20 mouse cellular contexts compared by ENCODE assay signal in the genomic region with DNA sequence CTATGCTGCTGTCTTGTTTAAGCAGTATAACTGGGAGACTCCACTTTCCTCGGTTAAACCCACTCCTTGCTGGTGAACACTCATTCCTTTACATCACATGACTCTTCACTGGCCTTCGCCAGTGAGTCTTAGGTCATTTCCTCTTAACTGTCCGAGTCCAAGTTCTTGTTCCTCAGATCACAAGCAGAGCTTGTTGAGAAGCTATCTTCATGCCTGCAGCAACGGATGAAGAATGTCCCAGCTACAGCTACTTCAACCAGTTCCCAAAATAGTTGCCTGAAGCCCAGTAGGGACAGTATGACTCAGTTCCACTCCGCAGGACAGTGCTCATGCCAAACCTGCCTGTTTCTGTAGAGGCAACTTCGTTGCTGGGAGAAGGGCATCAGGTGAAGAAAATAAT. TPM values are rescaled to one million over a fixed set of nuclear protein-coding genes. Genes with fewer than 3 reads are reported as not detected.
A peak's percentile ranks its signal among the peaks of the same experiment; 100 is the strongest.
DNase-seq lines count a peak whose midpoint lies in the region; ATAC-seq and TF ChIP-seq lines count a peak whose summit lies in the region.
"Had no signal": no experiment of that assay in that cellular context is flagged by ENCODE, and none has a peak within 500 bp of the region (broad histone marks: within the 10 kb centered on the region; RNA-seq: fewer than 3 reads in every experiment).

No protein-coding gene starts in this region.

- H3K9ac ChIP-seq in heart, embryonic 11.5 days (ENCODE audit: low read depth, low read length) = no peak overlapping the region
- H3K9ac ChIP-seq: lung, embryonic 15.5 days had no signal

- H3K4me2 ChIP-seq in heart, embryonic 11.5 days = no peak overlapping the region
- H3K4me2 ChIP-seq: lung, embryonic 15.5 days had no signal

- H3K27ac ChIP-seq in heart, embryonic 10.5 days = no peak overlapping the region
- peak overlapping the region; percentile 91 for H3K27ac ChIP-seq in bone marrow macrophage, adult 2 months (ENCODE audit: insufficient read depth, low read depth, low read length)
- peak overlapping the region; percentile 35; the same call in 1 of the 2 replicates for H3K27ac ChIP-seq in heart, embryonic 11.5 days (ENCODE audit: low read depth, low read length)
- H3K27ac ChIP-seq: hindbrain, embryonic 10.5 days; lung, embryonic 15.5 days had no signal

- H3K36me3 ChIP-seq in heart, embryonic 10.5 days = no peaks in the 10 kb centered on the region
- H3K36me3 ChIP-seq in heart, embryonic 11.5 days (ENCODE audit: control insufficient read depth, insufficient read depth, low read length) = no peaks in the 10 kb centered on the region
- H3K36me3 ChIP-seq: hindbrain, embryonic 10.5 days; lung, embryonic 15.5 days had no signal

- H3K4me3 ChIP-seq in heart, embryonic 10.5 days = no peak overlapping the region
- no peak overlapping the region for H3K4me3 ChIP-seq in bone marrow macrophage, adult 2 months (ENCODE audit: insufficient read depth, low read length)
- no peak overlapping the region for H3K4me3 ChIP-seq in heart, embryonic 11.5 days (ENCODE audit: low read depth, low read length)
- H3K4me3 ChIP-seq: hindbrain, embryonic 10.5 days; lung, embryonic 15.5 days had no signal

- H3K9me3 ChIP-seq in heart, embryonic 10.5 days = no peaks in the 10 kb centered on the region
- no peaks in the 10 kb centered on the region for H3K9me3 ChIP-seq in heart, embryonic 11.5 days (replicated peaks; ENCODE audit: control insufficient read depth, low read length)
- H3K9me3 ChIP-seq: hindbrain, embryonic 10.5 days; lung, embryonic 15.5 days had no signal

- peak; percentile 97 for DNase-seq in heart, adult 11 months
- DNase-seq in heart, embryonic 10.5 days (ENCODE audit: low spot score) = no peak
- DNase-seq in cerebellum, postnatal 36 days = no peak
- no peak for DNase-seq in gastrocnemius, adult 18-20 months (ENCODE audit: low spot score)
- DNase-seq: cerebellum, adult 11-12 months; kidney, postnatal 14 days; layer of hippocampus, adult 9-11 months; liver; midbrain, embryonic 14.5 days; thymus, postnatal 25 days had no signal

- no peak for TF ChIP-seq CTCF in bone marrow macrophage, adult 2 months (IDR thresholded peaks at IDR 0.05; ENCODE audit: low read depth, low read length)

- H3K4me1 ChIP-seq in heart, embryonic 10.5 days = peaks cover 19% of the 10 kb centered on the region; the same call in 1 of the 2 replicates
- peaks cover 22% of the 10 kb centered on the region for H3K4me1 ChIP-seq in bone marrow macrophage, adult 2 months (ENCODE audit: control insufficient read depth, insufficient read depth, low read length)
- H3K4me1 ChIP-seq in heart, embryonic 11.5 days (ENCODE audit: control insufficient read depth, insufficient read depth, low read length) = peaks cover 7% of the 10 kb centered on the region; the same call in 1 of the 2 replicates

- ATAC-seq in heart, embryonic 11.5 days (replicated peaks; ENCODE audit: insufficient number of reproducible peaks, low FRiP score, low TSS enrichment) = no peak
- ATAC-seq in megakaryocyte progenitor cell, adult 5-6 weeks (replicated peaks; ENCODE audit: poor library complexity) = 0 out of 2 replicates have a peak, but pooled peaks have one; percentile 23
- ATAC-seq in erythroblast, adult 5-6 weeks (replicated peaks; ENCODE audit: low FRiP score, poor library complexity, severe bottlenecking) = no peak

- 47% methylated on average over 6 of the region's 6 CpGs for WGBS in heart, embryonic 10.5 days
- WGBS in heart, embryonic 11.5 days (ENCODE audit: insufficient replicate concordance) = 39% methylated on average over 6 of the region's 6 CpGs

- TF ChIP-seq POLR2A in bone marrow macrophage, adult 2 months (IDR thresholded peaks at IDR 0.05; ENCODE audit: borderline replicate concordance, low read depth, low read length) = no peak

- no peaks in the 10 kb centered on the region for H3K27me3 ChIP-seq in heart, embryonic 10.5 days (ENCODE audit: insufficient read depth, poor library complexity, severe bottlenecking)
- no peaks in the 10 kb centered on the region for H3K27me3 ChIP-seq in heart, embryonic 11.5 days (ENCODE audit: control insufficient read depth, insufficient read depth, low read length)
- H3K27me3 ChIP-seq: lung, embryonic 15.5 days had no signal

RNA-seq across cellular contexts. Expression of gene Olfr159, which starts 13.6 kb away (rescaled TPM):
- polyA plus RNA-seq in heart, embryonic 10.5 days (2016; fragmentation: Nextera tagmentation; extraction: Ambion mirVana) = not detected in 2 replicates
- not detected in 2 replicates for polyA plus RNA-seq in bone marrow macrophage, adult 2 months (2012; ENCODE audit: insufficient read depth, insufficient read length, missing spikeins)
- polyA plus RNA-seq in heart, embryonic 11.5 days (2014; fragmentation: Nextera tagmentation; extraction: Ambion mirVana) = not detected in 2 replicates
- total RNA-seq in megakaryocyte progenitor cell, adult 5-6 weeks (2015) = not detected in 2 replicates
- not detected in 2 replicates for total RNA-seq in megakaryocyte progenitor cell, adult 5-6 weeks (2017)
- total RNA-seq in erythroblast, adult 5-6 weeks (2015; ENCODE audit: low replicate concordance) = not detected in 2 replicates
- not detected in 2 replicates for total RNA-seq in erythroblast, adult 5-6 weeks (2017; ENCODE audit: low replicate concordance)
- not detected for total RNA-seq in gastrocnemius, adult 18-20 months (2021)
- total RNA-seq: adrenal gland, postnatal 4 days; left cerebral cortex, postnatal 10 days; MEL had no signal
- polyA plus RNA-seq: hindbrain, embryonic 10.5 days; intestine, embryonic 14.5 days; lung, embryonic 15.5 days; midbrain, embryonic 14.5 days had no signal

RNA-seq across cellular contexts. Expression of gene Spaar, which starts 27.4 kb away (rescaled TPM):
- polyA plus RNA-seq in heart, embryonic 10.5 days (2016; fragmentation: Nextera tagmentation; extraction: Ambion mirVana) = 0.16 and 0.23 TPM in 2 replicates
- not detected in 2 replicates for polyA plus RNA-seq in bone marrow macrophage, adult 2 months (2012; ENCODE audit: insufficient read depth, insufficient read length, missing spikeins)
- polyA plus RNA-seq in heart, embryonic 11.5 days (2014; fragmentation: Nextera tagmentation; extraction: Ambion mirVana) = 0.16 and 0.24 TPM in 2 replicates
- total RNA-seq in megakaryocyte progenitor cell, adult 5-6 weeks (2015) = not detected in 2 replicates
- total RNA-seq in megakaryocyte progenitor cell, adult 5-6 weeks (2017) = not detected in 2 replicates
- not detected in 2 replicates for total RNA-seq in erythroblast, adult 5-6 weeks (2015; ENCODE audit: low replicate concordance)
- total RNA-seq in erythroblast, adult 5-6 weeks (2017; ENCODE audit: low replicate concordance) = not detected in 2 replicates
- 1 to 10 TPM; 1.1 to 1.3 TPM for total RNA-seq in gastrocnemius, adult 18-20 months (2021)
- total RNA-seq: MEL had no signal
- polyA plus RNA-seq: hindbrain, embryonic 10.5 days; midbrain, embryonic 14.5 days had no signal

RNA-seq across cellular contexts. Expression of gene Hrct1, which starts 30.2 kb away (rescaled TPM):
- polyA plus RNA-seq in heart, embryonic 10.5 days (2016; fragmentation: Nextera tagmentation; extraction: Ambion mirVana) = 0.53 and 0.92 TPM in 2 replicates
- polyA plus RNA-seq in bone marrow macrophage, adult 2 months (2012; ENCODE audit: insufficient read depth, insufficient read length, missing spikeins) = not detected in 2 replicates
- 0.59 and 0.99 TPM in 2 replicates for polyA plus RNA-seq in heart, embryonic 11.5 days (2014; fragmentation: Nextera tagmentation; extraction: Ambion mirVana)
- not detected in 2 replicates for total RNA-seq in megakaryocyte progenitor cell, adult 5-6 weeks (2015)
- not detected in 2 replicates for total RNA-seq in megakaryocyte progenitor cell, adult 5-6 weeks (2017)
- total RNA-seq in erythroblast, adult 5-6 weeks (2015; ENCODE audit: low replicate concordance) = not detected in 2 replicates
- not detected in 2 replicates for total RNA-seq in erythroblast, adult 5-6 weeks (2017; ENCODE audit: low replicate concordance)
- total RNA-seq in gastrocnemius, adult 18-20 months (2021) = 1 to 10 TPM; 1.7 to 2.5 TPM
- total RNA-seq: MEL had no signal

RNA-seq across cellular contexts. Expression of gene Olfr71, which starts 47.2 kb away (rescaled TPM):
- polyA plus RNA-seq in heart, embryonic 10.5 days (2016; fragmentation: Nextera tagmentation; extraction: Ambion mirVana) = not detected in 2 replicates
- not detected in 2 replicates for polyA plus RNA-seq in bone marrow macrophage, adult 2 months (2012; ENCODE audit: insufficient read depth, insufficient read length, missing spikeins)
- not detected in 2 replicates for polyA plus RNA-seq in heart, embryonic 11.5 days (2014; fragmentation: Nextera tagmentation; extraction: Ambion mirVana)
- total RNA-seq in megakaryocyte progenitor cell, adult 5-6 weeks (2015) = not detected in 2 replicates
- not detected in 2 replicates for total RNA-seq in megakaryocyte progenitor cell, adult 5-6 weeks (2017)
- not detected in 2 replicates for total RNA-seq in erythroblast, adult 5-6 weeks (2015; ENCODE audit: low replicate concordance)
- total RNA-seq in erythroblast, adult 5-6 weeks (2017; ENCODE audit: low replicate concordance) = not detected in 2 replicates
- not detected for total RNA-seq in gastrocnemius, adult 18-20 months (2021)
- total RNA-seq: adrenal gland, postnatal 4 days; left cerebral cortex, postnatal 10 days; MEL had no signal
- polyA plus RNA-seq: hindbrain, embryonic 10.5 days; intestine, embryonic 14.5 days; lung, embryonic 15.5 days; midbrain, embryonic 14.5 days had no signal

RNA-seq across cellular contexts. Expression of gene Olfr70, which starts 56.6 kb away (rescaled TPM):
- polyA plus RNA-seq in heart, embryonic 10.5 days (2016; fragmentation: Nextera tagmentation; extraction: Ambion mirVana) = not detected in 2 replicates
- not detected in 2 replicates for polyA plus RNA-seq in bone marrow macrophage, adult 2 months (2012; ENCODE audit: insufficient read depth, insufficient read length, missing spikeins)
- not detected in 2 replicates for polyA plus RNA-seq in heart, embryonic 11.5 days (2014; fragmentation: Nextera tagmentation; extraction: Ambion mirVana)
- total RNA-seq in megakaryocyte progenitor cell, adult 5-6 weeks (2015) = not detected in 2 replicates
- not detected in 2 replicates for total RNA-seq in megakaryocyte progenitor cell, adult 5-6 weeks (2017)
- not detected in 2 replicates for total RNA-seq in erythroblast, adult 5-6 weeks (2015; ENCODE audit: low replicate concordance)
- total RNA-seq in erythroblast, adult 5-6 weeks (2017; ENCODE audit: low replicate concordance) = 0.70 TPM in 1 of 2 replicates, not detected in the other
- not detected for total RNA-seq in gastrocnemius, adult 18-20 months (2021)
- total RNA-seq: adrenal gland, postnatal 4 days; left cerebral cortex, postnatal 10 days; MEL had no signal
- polyA plus RNA-seq: hindbrain, embryonic 10.5 days; intestine, embryonic 14.5 days; lung, embryonic 15.5 days; midbrain, embryonic 14.5 days had no signal
